Mouse (Mus musculus): ENCODE data around the gene Myo3b. TPM values are rescaled to one million over a fixed set of nuclear protein-coding genes. Genes with fewer than 3 reads are reported as not detected.

Gene Myo3b
- polyA plus RNA-seq, 1 experiment from 2014 or later: 0.12 TPM

- H3K27ac ChIP-seq: no peak overlapping the region
- 74% methylated on average over 6 of the region's 6 CpGs for WGBS
- H3K4me3 ChIP-seq: no peak overlapping the region
- H3K9ac ChIP-seq: no peak overlapping the region
- no peaks in the 10 kb centered on the region for H3K36me3 ChIP-seq
- ATAC-seq (ENCODE audit: low FRiP score): no peak
- no peaks in the 10 kb centered on the region for H3K9me3 ChIP-seq (replicated peaks)
- H3K4me1 ChIP-seq: no peaks in the 10 kb centered on the region
- no peak overlapping the region for H3K4me2 ChIP-seq (replicated peaks)
- H3K27me3 ChIP-seq: no peaks in the 10 kb centered on the region
Measured at GRCm38 (mm10) chr2:70379341-70379740, 340.4 kb downstream of the Myo3b start.

- 48% methylated on average over 6 of the region's 6 CpGs for WGBS
- H3K36me3 ChIP-seq: no peaks in the 10 kb centered on the region
- H3K4me1 ChIP-seq: no peaks in the 10 kb centered on the region
- H3K4me3 ChIP-seq: no peak overlapping the region
- H3K4me2 ChIP-seq (replicated peaks): no peak overlapping the region
- no peaks in the 10 kb centered on the region for H3K9me3 ChIP-seq (replicated peaks)
- no peaks in the 10 kb centered on the region for H3K27me3 ChIP-seq
- no peak for ATAC-seq (ENCODE audit: low FRiP score)
- H3K9ac ChIP-seq: no peak overlapping the region
- no peak overlapping the region for H3K27ac ChIP-seq
Measured at GRCm38 (mm10) chr2:70379939-70380338, 341.0 kb downstream of the Myo3b start.

DNA sequence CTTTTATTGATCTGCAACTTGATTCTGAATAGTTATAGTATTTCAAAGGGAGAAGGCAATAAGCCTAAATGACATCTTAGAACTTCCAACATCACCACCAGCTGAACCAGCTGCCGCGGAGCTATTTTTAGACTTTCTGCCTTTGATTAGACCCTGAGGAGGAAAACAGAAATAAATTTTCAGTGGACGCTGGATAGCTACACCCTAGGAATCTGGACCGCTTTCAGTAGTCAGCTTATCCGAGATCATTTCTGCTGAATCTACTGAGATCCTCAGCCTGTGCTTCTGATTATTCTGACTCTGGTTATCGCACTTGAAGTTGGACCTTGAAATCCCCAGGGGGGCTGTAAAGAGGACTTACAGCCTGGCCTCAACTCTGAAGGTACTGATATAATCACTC is 349.7 kb downstream of the Myo3b start:
- no peak overlapping the region for H3K4me3 ChIP-seq
- H3K9ac ChIP-seq: no peak overlapping the region
- H3K27ac ChIP-seq: no peak overlapping the region
- no peaks in the 10 kb centered on the region for H3K9me3 ChIP-seq (replicated peaks)
- WGBS: 56% methylated on average over 6 of the region's 6 CpGs
- no peak for ATAC-seq (ENCODE audit: low FRiP score)
- no peak overlapping the region for H3K4me2 ChIP-seq (replicated peaks)
- H3K36me3 ChIP-seq: no peaks in the 10 kb centered on the region
- H3K4me1 ChIP-seq: no peaks in the 10 kb centered on the region
- no peaks in the 10 kb centered on the region for H3K27me3 ChIP-seq

- WGBS: 76% methylated on average over 1 of the region's 1 CpGs
- H3K27ac ChIP-seq: no peak overlapping the region
- no peak for ATAC-seq (ENCODE audit: low FRiP score)
- no peaks in the 10 kb centered on the region for H3K36me3 ChIP-seq
- H3K9ac ChIP-seq: no peak overlapping the region
- no peaks in the 10 kb centered on the region for H3K27me3 ChIP-seq
- no peaks in the 10 kb centered on the region for H3K9me3 ChIP-seq (replicated peaks)
- H3K4me3 ChIP-seq: no peak overlapping the region
- H3K4me1 ChIP-seq: no peaks in the 10 kb centered on the region
- H3K4me2 ChIP-seq (replicated peaks): no peak overlapping the region
Measured at GRCm38 (mm10) chr2:70389162-70389561, 350.2 kb downstream of the Myo3b start.

DNA sequence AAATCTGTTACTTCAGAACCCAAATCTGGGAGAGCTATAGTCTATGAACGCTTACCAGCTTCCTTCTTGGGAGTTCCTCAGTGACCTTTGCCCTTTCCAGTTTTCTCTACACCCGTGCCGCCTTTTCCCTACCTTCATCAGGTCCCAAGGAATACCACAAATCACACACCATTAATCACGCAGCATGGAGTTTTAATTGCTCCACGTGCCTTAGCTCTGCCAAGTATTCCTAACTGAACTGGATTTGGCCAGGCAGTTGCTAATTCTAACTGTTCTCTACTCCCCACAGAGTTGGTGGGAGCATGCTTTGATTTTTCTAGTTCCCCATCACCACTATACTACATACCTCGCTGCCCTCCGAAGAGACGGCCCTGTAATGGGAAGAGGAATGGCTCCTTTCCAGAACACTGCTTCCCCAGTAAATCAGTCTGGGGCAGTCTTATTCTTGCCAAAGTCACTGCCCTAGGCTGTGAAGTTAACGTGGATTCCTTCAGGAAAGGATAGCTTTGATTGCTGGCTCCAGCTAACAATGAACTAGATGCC is 358.9 kb downstream of the Myo3b start:
- no peaks in the 10 kb centered on the region for H3K4me1 ChIP-seq
- ATAC-seq (ENCODE audit: low FRiP score): no peak
- WGBS: 74% methylated on average over 9 of the region's 9 CpGs
- no peaks in the 10 kb centered on the region for H3K36me3 ChIP-seq
- no peaks in the 10 kb centered on the region for H3K9me3 ChIP-seq (replicated peaks)
- no peak overlapping the region for H3K4me2 ChIP-seq (replicated peaks)
- H3K9ac ChIP-seq: no peak overlapping the region
- no peak overlapping the region for H3K4me3 ChIP-seq
- H3K27me3 ChIP-seq: no peaks in the 10 kb centered on the region
- H3K27ac ChIP-seq: no peak overlapping the region

- no peaks in the 10 kb centered on the region for H3K9me3 ChIP-seq (replicated peaks)
- H3K27ac ChIP-seq: no peak overlapping the region
- H3K4me3 ChIP-seq: no peak overlapping the region
- no peaks in the 10 kb centered on the region for H3K27me3 ChIP-seq
- 76% methylated on average over 15 of the region's 15 CpGs for WGBS
- H3K36me3 ChIP-seq: no peaks in the 10 kb centered on the region
- H3K4me1 ChIP-seq: no peaks in the 10 kb centered on the region
- ATAC-seq (ENCODE audit: low FRiP score): no peak
- H3K4me2 ChIP-seq (replicated peaks): no peak overlapping the region
- no peak overlapping the region for H3K9ac ChIP-seq
Measured at GRCm38 (mm10) chr2:70399441-70400115, 360.7 kb downstream of the Myo3b start.

DNA sequence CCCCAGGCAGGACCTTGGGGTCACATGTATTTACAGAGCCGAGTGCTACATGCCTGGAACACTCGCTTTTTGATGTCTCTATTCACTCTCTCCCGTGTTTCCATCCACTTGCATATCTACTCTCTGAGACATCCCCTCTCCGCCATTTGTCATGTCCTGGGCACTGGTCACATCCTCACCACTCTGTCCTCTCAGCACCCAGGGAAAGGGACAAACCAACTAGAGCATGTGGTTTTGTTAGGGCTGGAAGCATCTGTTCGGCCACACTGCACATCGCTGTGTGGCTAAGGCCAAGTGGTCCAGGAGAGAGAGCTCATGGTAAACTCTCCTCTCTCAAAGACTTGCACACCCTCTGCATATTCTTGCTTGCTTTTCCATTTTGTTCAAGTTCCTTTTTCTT is 361.4 kb downstream of the Myo3b start:
- H3K27me3 ChIP-seq: no peaks in the 10 kb centered on the region
- no peaks in the 10 kb centered on the region for H3K4me1 ChIP-seq
- H3K9me3 ChIP-seq (replicated peaks): no peaks in the 10 kb centered on the region
- no peak overlapping the region for H3K27ac ChIP-seq
- WGBS: 74% methylated on average over 6 of the region's 6 CpGs
- no peaks in the 10 kb centered on the region for H3K36me3 ChIP-seq
- no peak for ATAC-seq (ENCODE audit: low FRiP score)
- H3K4me3 ChIP-seq: no peak overlapping the region
- no peak overlapping the region for H3K9ac ChIP-seq
- H3K4me2 ChIP-seq (replicated peaks): no peak overlapping the region

- WGBS: 41% methylated on average over 2 of the region's 2 CpGs
- Histone ChIP-seq H3K9me3 (replicated peaks) (no peaks in the 10 kb centered on the region), H3K9ac (no peak overlapping the region), H3K27me3 (no peaks in the 10 kb centered on the region), H3K4me3 (no peak overlapping the region), H3K36me3 (no peaks in the 10 kb centered on the region), H3K4me2 (replicated peaks) (no peak overlapping the region), H3K4me1 (peaks cover 14% of the 10 kb centered on the region), H3K27ac (no peak overlapping the region)
- no peak for ATAC-seq (ENCODE audit: low FRiP score)
Measured at GRCm38 (mm10) chr2:70404301-70404700, 365.4 kb downstream of the Myo3b start.

- Histone ChIP-seq H3K27ac (no peak overlapping the region), H3K4me1 (peaks cover 14% of the 10 kb centered on the region), H3K27me3 (no peaks in the 10 kb centered on the region), H3K9me3 (replicated peaks) (no peaks in the 10 kb centered on the region), H3K4me2 (replicated peaks) (no peak overlapping the region), H3K4me3 (no peak overlapping the region), H3K9ac (no peak overlapping the region), H3K36me3 (no peaks in the 10 kb centered on the region)
- 59% methylated on average over 5 of the region's 5 CpGs for WGBS
- ATAC-seq (ENCODE audit: low FRiP score): no peak
Measured at GRCm38 (mm10) chr2:70406846-70407245, 367.9 kb downstream of the Myo3b start.

GRCm38 (mm10) chr2:70407729-70408128 is 368.8 kb downstream of the Myo3b start:
- Histone ChIP-seq H3K4me2 (replicated peaks) (no peak overlapping the region), H3K36me3 (no peaks in the 10 kb centered on the region), H3K4me3 (no peak overlapping the region), H3K27me3 (no peaks in the 10 kb centered on the region), H3K9ac (no peak overlapping the region), H3K27ac (no peak overlapping the region), H3K4me1 (peaks cover 14% of the 10 kb centered on the region), H3K9me3 (replicated peaks) (no peaks in the 10 kb centered on the region)
- ATAC-seq (ENCODE audit: low FRiP score): no peak
- 75% methylated on average over 5 of the region's 5 CpGs for WGBS

GRCm38 (mm10) chr2:70410298-70410885 is 371.5 kb downstream of the Myo3b start:
- Histone ChIP-seq H3K27me3 (no peaks in the 10 kb centered on the region), H3K9me3 (replicated peaks) (no peaks in the 10 kb centered on the region), H3K27ac (no peak overlapping the region), H3K9ac (no peak overlapping the region), H3K4me3 (no peak overlapping the region), H3K36me3 (no peaks in the 10 kb centered on the region), H3K4me2 (replicated peaks) (no peak overlapping the region), H3K4me1 (peaks cover 14% of the 10 kb centered on the region)
- WGBS: 63% methylated on average over 4 of the region's 4 CpGs
- ATAC-seq (ENCODE audit: low FRiP score): no peak

DNA sequence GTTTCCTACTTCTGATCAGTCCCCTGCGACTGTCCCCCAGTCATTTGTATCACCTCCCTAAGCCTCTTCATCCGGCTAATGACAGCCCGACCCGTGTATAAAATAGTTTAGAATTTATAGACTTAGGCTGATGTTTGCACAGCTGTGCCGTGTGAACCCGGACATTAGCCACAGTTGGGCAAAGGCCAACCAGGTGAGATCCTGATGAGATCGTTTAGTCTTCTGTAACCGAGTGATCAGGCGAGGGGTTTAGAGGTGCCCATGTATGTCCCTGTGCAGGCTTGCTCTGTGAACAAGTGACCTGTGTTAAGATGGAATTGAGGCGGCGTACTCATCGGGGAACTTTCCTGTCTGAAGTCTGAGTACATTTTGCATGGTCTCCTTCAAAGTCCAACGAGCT is 373.4 kb downstream of the Myo3b start:
- Histone ChIP-seq H3K4me2 (replicated peaks) (no peak overlapping the region), H3K27me3 (no peaks in the 10 kb centered on the region), H3K9ac (no peak overlapping the region), H3K4me3 (no peak overlapping the region), H3K36me3 (no peaks in the 10 kb centered on the region), H3K4me1 (peaks cover 6% of the 10 kb centered on the region), H3K27ac (no peak overlapping the region), H3K9me3 (replicated peaks) (no peaks in the 10 kb centered on the region)
- ATAC-seq (ENCODE audit: low FRiP score): no peak
- WGBS: 79% methylated on average over 13 of the region's 13 CpGs

DNA sequence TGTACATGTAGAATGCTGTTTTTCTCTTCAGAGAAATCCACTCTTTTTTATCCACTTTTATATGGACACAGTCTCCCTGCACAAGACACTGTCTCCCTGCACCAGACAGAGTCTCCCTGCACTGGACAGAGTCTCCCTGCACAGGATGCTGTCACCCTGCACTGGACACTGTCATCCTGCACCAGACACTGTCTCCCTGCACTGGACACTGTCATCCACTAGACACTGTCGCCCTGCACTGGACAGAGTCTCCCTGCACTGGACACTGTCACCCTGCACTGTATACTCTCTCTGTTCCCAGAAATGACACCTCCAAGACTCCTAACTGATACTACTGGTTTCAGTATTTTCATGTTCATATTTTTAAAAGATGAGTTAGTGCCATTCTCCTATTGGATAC is 375.5 kb downstream of the Myo3b start:
- Histone ChIP-seq H3K36me3 (no peaks in the 10 kb centered on the region), H3K4me2 (replicated peaks) (no peak overlapping the region), H3K9ac (no peak overlapping the region), H3K9me3 (replicated peaks) (no peaks in the 10 kb centered on the region), H3K27ac (no peak overlapping the region), H3K4me1 (no peaks in the 10 kb centered on the region), H3K4me3 (no peak overlapping the region), H3K27me3 (no peaks in the 10 kb centered on the region)
- 88% methylated on average over 1 of the region's 1 CpGs for WGBS
- no peak for ATAC-seq (ENCODE audit: low FRiP score)

Measured in hindbrain, embryonic 12.5 days (tissue).